Mouse (Mus musculus): ENCODE results near the gene Lsmem1. TPM values are rescaled to one million over a fixed set of nuclear protein-coding genes. Genes with fewer than 3 reads are reported as not detected.

The Lsmem1 gene
- polyA plus RNA-seq, 1 experiment from 2014 or later: not detected

DNA sequence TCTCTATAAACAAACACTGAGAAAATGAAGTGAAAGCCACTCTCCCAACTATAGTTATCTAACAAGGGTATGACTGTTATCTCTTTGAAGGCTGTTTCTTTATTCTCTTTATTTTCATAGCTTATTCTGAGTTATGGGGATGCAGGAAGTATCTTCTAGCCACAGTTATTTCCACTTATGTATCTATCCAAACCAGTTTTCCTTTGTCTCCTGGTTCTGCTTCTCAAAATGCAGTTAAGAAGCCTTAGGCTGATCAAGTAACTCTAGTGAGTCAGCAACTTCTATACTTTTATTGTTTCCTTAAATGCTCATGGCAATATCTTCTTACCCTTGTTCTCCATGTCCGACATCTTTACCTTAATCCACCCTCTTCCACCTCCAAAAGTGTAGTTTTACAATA lies 32.9 kb upstream of the Lsmem1 start:
- Histone ChIP-seq H3K27ac (ENCODE audit: low read depth, low read length) (no peak overlapping the region), H3K4me2 (ENCODE audit: low read depth, low read length, severe bottlenecking) (no peak overlapping the region), H3K4me3 (ENCODE audit: low read depth, low read length) (no peak overlapping the region), H3K9ac (ENCODE audit: low read length) (no peak overlapping the region), H3K4me1 (replicated peaks; ENCODE audit: control insufficient read depth, insufficient read depth, low read length) (no peaks in the 10 kb centered on the region), H3K27me3 (ENCODE audit: control insufficient read depth, insufficient read depth, low read length) (no peaks in the 10 kb centered on the region), H3K9me3 (ENCODE audit: control insufficient read depth, low read length) (no peaks in the 10 kb centered on the region), H3K36me3 (ENCODE audit: control insufficient read depth, insufficient read depth, low read length) (no peaks in the 10 kb centered on the region)
- no peak for ATAC-seq (replicated peaks; ENCODE audit: low FRiP score)
- WGBS: 90% methylated on average over 1 of the region's 1 CpGs
- no peak for DNase-seq (ENCODE audit: low spot score)

DNA sequence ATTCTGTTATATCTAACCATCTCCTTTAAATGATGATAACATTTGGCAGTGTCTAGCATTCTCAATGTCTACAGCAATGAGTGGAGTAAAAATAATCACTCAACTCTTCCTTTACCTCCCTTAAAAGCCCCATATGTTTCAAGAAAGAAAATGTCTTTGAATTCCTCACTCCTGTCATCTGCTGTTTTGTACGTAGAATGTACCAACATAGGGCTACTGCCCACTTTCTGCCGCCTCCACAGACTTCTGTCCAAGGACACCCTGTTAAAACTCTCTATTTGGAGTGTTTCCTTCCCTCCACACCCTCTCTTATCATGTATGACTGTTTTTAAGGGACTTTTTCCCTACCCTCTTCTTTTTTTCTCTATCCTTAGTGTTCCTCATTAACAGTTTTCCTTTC lies 32.3 kb upstream of the Lsmem1 start:
- Histone ChIP-seq H3K4me2 (ENCODE audit: low read depth, low read length, severe bottlenecking) (no peak overlapping the region), H3K9ac (ENCODE audit: low read length) (no peak overlapping the region), H3K4me3 (ENCODE audit: low read depth, low read length) (no peak overlapping the region), H3K27me3 (ENCODE audit: control insufficient read depth, insufficient read depth, low read length) (no peaks in the 10 kb centered on the region), H3K4me1 (replicated peaks; ENCODE audit: control insufficient read depth, insufficient read depth, low read length) (no peaks in the 10 kb centered on the region), H3K27ac (ENCODE audit: low read depth, low read length) (no peak overlapping the region), H3K9me3 (ENCODE audit: control insufficient read depth, low read length) (no peaks in the 10 kb centered on the region), H3K36me3 (ENCODE audit: control insufficient read depth, insufficient read depth, low read length) (no peaks in the 10 kb centered on the region)
- WGBS: 88% methylated on average over 2 of the region's 2 CpGs
- DNase-seq (ENCODE audit: low spot score) (no peak), ATAC-seq (replicated peaks; ENCODE audit: low FRiP score) (no peak)

DNA sequence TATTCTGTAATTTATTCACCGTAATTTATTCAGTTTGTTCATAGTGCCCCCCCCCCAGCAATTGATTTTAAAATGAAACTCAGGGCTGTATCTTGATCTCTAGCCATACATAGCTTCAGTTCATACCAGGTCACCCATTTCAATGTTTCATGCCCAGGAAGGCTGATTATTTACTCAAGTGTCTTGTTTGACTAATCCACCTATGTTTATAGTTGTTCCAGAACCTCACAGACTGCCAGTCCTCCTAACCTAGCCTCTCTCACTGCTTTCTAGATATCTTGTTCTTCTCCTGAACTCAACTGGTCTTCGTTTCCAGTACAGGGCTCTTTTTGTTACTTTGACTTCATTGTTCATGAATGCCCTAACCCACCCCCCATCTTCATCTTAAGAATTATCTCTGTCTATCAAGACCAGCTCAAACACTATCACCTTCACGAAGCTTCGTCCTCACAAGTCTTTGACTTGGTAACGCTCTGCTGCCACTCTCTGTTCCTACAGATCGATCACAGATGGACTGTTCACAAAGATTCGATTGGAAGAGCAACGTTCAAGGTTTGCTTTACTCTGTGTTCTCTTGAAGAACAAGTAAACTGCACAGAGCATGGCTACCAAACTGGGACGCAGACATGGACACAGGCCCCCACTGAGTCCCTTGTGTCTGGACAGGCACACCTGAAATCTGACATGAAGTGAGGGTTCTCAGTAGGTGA lies 25.0 kb upstream of the Lsmem1 start:
- no peaks in the 10 kb centered on the region for H3K36me3 ChIP-seq (ENCODE audit: control insufficient read depth, insufficient read depth, low read length)
- ATAC-seq (replicated peaks; ENCODE audit: low FRiP score) (no peak), DNase-seq (ENCODE audit: low spot score) (no peak)
- H3K27ac ChIP-seq (ENCODE audit: low read depth, low read length): no peak overlapping the region
- no peaks in the 10 kb centered on the region for H3K27me3 ChIP-seq (ENCODE audit: control insufficient read depth, insufficient read depth, low read length)
- H3K4me2 ChIP-seq (ENCODE audit: low read depth, low read length, severe bottlenecking): no peak overlapping the region
- no peak overlapping the region for H3K4me3 ChIP-seq (ENCODE audit: low read depth, low read length)
- H3K4me1 ChIP-seq (replicated peaks; ENCODE audit: control insufficient read depth, insufficient read depth, low read length): peaks cover 5% of the 10 kb centered on the region; the same call in 1 of the 2 replicates
- no peak overlapping the region for H3K9ac ChIP-seq (ENCODE audit: low read length)
- 95% methylated on average over 9 of the region's 9 CpGs for WGBS
- no peaks in the 10 kb centered on the region for H3K9me3 ChIP-seq (ENCODE audit: control insufficient read depth, low read length)

GRCm38 (mm10) chr12:40223676-40224075 lies 24.4 kb upstream of the Lsmem1 start:
- H3K9me3 ChIP-seq (ENCODE audit: control insufficient read depth, low read length): no peaks in the 10 kb centered on the region
- H3K27ac ChIP-seq (ENCODE audit: low read depth, low read length): no peak overlapping the region
- H3K27me3 ChIP-seq (ENCODE audit: control insufficient read depth, insufficient read depth, low read length): no peaks in the 10 kb centered on the region
- DNase-seq (ENCODE audit: low spot score) (no peak), ATAC-seq (replicated peaks; ENCODE audit: low FRiP score) (no peak)
- H3K4me1 ChIP-seq (replicated peaks; ENCODE audit: control insufficient read depth, insufficient read depth, low read length): peaks cover 5% of the 10 kb centered on the region; the same call in 1 of the 2 replicates
- H3K4me3 ChIP-seq (ENCODE audit: low read depth, low read length): peak overlapping the region; percentile 94
- peak overlapping the region; percentile 53 for H3K4me2 ChIP-seq (ENCODE audit: low read depth, low read length, severe bottlenecking)
- WGBS: 61% methylated on average over 10 of the region's 10 CpGs
- H3K36me3 ChIP-seq (ENCODE audit: control insufficient read depth, insufficient read depth, low read length): no peaks in the 10 kb centered on the region
- peak overlapping the region; percentile 39 for H3K9ac ChIP-seq (ENCODE audit: low read length)

GRCm38 (mm10) chr12:40223082-40223619 lies 23.9 kb upstream of the Lsmem1 start:
- Histone ChIP-seq H3K4me2 (ENCODE audit: low read depth, low read length, severe bottlenecking) (peak overlapping the region; percentile 59), H3K9ac (ENCODE audit: low read length) (peak overlapping the region; percentile 90), H3K4me3 (ENCODE audit: low read depth, low read length) (peak overlapping the region; percentile 94), H3K4me1 (replicated peaks; ENCODE audit: control insufficient read depth, insufficient read depth, low read length) (peaks cover 5% of the 10 kb centered on the region; the same call in 1 of the 2 replicates), H3K36me3 (ENCODE audit: control insufficient read depth, insufficient read depth, low read length) (no peaks in the 10 kb centered on the region), H3K27ac (ENCODE audit: low read depth, low read length) (peak overlapping the region; percentile 88), H3K27me3 (ENCODE audit: control insufficient read depth, insufficient read depth, low read length) (no peaks in the 10 kb centered on the region), H3K9me3 (ENCODE audit: control insufficient read depth, low read length) (no peaks in the 10 kb centered on the region)
- peak; percentile 100 for DNase-seq (ENCODE audit: low spot score)
- peak; percentile 99 for ATAC-seq (replicated peaks; ENCODE audit: low FRiP score)
- under 1% methylated on average over 47 of the region's 47 CpGs for WGBS

DNA sequence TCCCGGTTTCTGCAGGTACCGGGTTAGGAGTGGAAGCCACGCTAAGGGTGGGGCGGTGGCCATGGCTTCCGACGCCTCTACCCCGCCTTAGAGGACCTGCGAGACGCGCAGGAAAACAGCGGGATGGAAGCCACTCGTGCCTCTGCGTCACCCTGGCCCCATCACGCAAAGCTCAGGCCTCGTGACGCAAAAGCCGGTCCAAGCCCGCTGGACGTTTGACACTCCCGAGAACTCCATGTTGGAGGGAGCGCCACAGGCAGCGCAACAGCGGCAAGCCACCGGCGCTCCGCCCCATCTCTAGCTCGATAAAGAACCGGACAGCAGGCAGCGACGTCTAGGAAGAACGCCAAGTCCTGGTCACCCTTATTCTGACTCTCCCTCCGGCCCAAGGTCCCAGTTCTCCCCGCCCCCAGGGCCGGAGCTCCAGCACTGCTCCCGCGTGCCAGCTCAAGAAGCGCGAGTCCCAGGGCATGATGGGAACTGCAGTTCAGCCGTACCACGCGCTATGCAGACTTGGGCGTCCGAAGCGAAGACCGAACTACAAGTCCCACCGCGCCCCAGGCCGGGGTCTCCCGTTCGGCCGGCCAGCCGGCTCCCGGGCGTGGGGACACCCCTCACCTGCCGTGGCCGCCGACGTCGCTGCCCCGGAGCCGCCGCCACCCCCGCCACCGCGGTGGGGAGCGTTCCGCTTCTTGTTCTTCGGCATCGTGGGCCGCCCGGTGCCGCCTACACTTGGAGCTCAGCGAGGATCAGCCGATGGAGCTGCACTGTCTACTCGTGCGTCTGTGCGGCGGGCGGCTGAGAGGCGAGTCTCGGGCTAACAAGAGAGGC lies 23.2 kb upstream of the Lsmem1 start:
- Histone ChIP-seq H3K9ac (ENCODE audit: low read length) (peak overlapping the region; percentile 90), H3K27me3 (ENCODE audit: control insufficient read depth, insufficient read depth, low read length) (no peaks in the 10 kb centered on the region), H3K4me2 (ENCODE audit: low read depth, low read length, severe bottlenecking) (peak overlapping the region; percentile 59), H3K27ac (ENCODE audit: low read depth, low read length) (peak overlapping the region; percentile 88), H3K4me1 (replicated peaks; ENCODE audit: control insufficient read depth, insufficient read depth, low read length) (peaks cover 5% of the 10 kb centered on the region; the same call in 1 of the 2 replicates), H3K9me3 (ENCODE audit: control insufficient read depth, low read length) (no peaks in the 10 kb centered on the region), H3K36me3 (ENCODE audit: control insufficient read depth, insufficient read depth, low read length) (no peaks in the 10 kb centered on the region), H3K4me3 (ENCODE audit: low read depth, low read length) (peak overlapping the region; percentile 94)
- ATAC-seq (replicated peaks; ENCODE audit: low FRiP score): peak; percentile 94
- under 1% methylated on average over 78 of the region's 81 CpGs for WGBS
- DNase-seq (ENCODE audit: low spot score): peak; percentile 95

- Histone ChIP-seq H3K4me2 (ENCODE audit: low read depth, low read length, severe bottlenecking) (peak overlapping the region; percentile 59), H3K27me3 (ENCODE audit: control insufficient read depth, insufficient read depth, low read length) (no peaks in the 10 kb centered on the region), H3K4me3 (ENCODE audit: low read depth, low read length) (peak overlapping the region; percentile 94), H3K36me3 (ENCODE audit: control insufficient read depth, insufficient read depth, low read length) (no peaks in the 10 kb centered on the region; the same call in 1 of the 2 replicates), H3K9me3 (ENCODE audit: control insufficient read depth, low read length) (no peaks in the 10 kb centered on the region), H3K9ac (ENCODE audit: low read length) (peak overlapping the region; percentile 90), H3K4me1 (replicated peaks; ENCODE audit: control insufficient read depth, insufficient read depth, low read length) (peaks cover 5% of the 10 kb centered on the region; the same call in 1 of the 2 replicates), H3K27ac (ENCODE audit: low read depth, low read length) (peak overlapping the region; percentile 64; the same call in 1 of the 2 replicates)
- ATAC-seq (replicated peaks; ENCODE audit: low FRiP score) (no peak), DNase-seq (ENCODE audit: low spot score) (no peak)
- 20% methylated on average over 5 of the region's 5 CpGs for WGBS
Measured at GRCm38 (mm10) chr12:40221611-40222010, 22.3 kb upstream of the Lsmem1 start.

- Histone ChIP-seq H3K27ac (ENCODE audit: low read depth, low read length) (no peak overlapping the region), H3K4me1 (replicated peaks; ENCODE audit: control insufficient read depth, insufficient read depth, low read length) (peaks cover 5% of the 10 kb centered on the region; the same call in 1 of the 2 replicates), H3K27me3 (ENCODE audit: control insufficient read depth, insufficient read depth, low read length) (no peaks in the 10 kb centered on the region), H3K4me3 (ENCODE audit: low read depth, low read length) (peak overlapping the region; percentile 94), H3K4me2 (ENCODE audit: low read depth, low read length, severe bottlenecking) (peak overlapping the region; percentile 59), H3K9ac (ENCODE audit: low read length) (no peak overlapping the region; the same call in 1 of the 2 replicates), H3K9me3 (ENCODE audit: control insufficient read depth, low read length) (no peaks in the 10 kb centered on the region), H3K36me3 (ENCODE audit: control insufficient read depth, insufficient read depth, low read length) (no peaks in the 10 kb centered on the region; the same call in 1 of the 2 replicates)
- ATAC-seq (replicated peaks; ENCODE audit: low FRiP score) (no peak), DNase-seq (ENCODE audit: low spot score) (no peak)
- 44% methylated on average over 3 of the region's 3 CpGs for WGBS
Measured at GRCm38 (mm10) chr12:40220896-40221295, 21.6 kb upstream of the Lsmem1 start.
